Mouse (Mus musculus) cerebellum, adult 18-20 months (tissue): ENCODE results near the gene Nup62.
A peak's percentile ranks its signal among the peaks of the same experiment; 100 is the strongest.
"Not testable (repeated sequence)": the region's sequence is repeated elsewhere in the genome, so short reads cannot be mapped to it uniquely, and the experiment has no call there.

Source experiments
- DNase-seq, 2 experiments: peaks; one replicate each; pipeline ENCODE4 v3.0.0; 2021

Gene Nup62

GRCm38 (mm10) chr7:44866276-44867009, 50.6 kb downstream of the Nup62 start:
- peak in 1 of 2 experiments; percentile 53 for DNase-seq

GRCm38 (mm10) chr7:44867010-44867702, 51.3 kb downstream of the Nup62 start:
- DNase-seq = no peak

- no peak for DNase-seq
Measured at GRCm38 (mm10) chr7:44867802-44868201, 51.9 kb downstream of the Nup62 start.

- DNase-seq = peak in 1 of 2 experiments; percentile 32
Measured at GRCm38 (mm10) chr7:44868465-44868864, 52.6 kb downstream of the Nup62 start.

GRCm38 (mm10) chr7:44868919-44869696, 53.2 kb downstream of the Nup62 start:
- peak; percentile 63 to 73 for DNase-seq

GRCm38 (mm10) chr7:44869697-44870528, 54.0 kb downstream of the Nup62 start, which contains the start of gene Ptov1:
Gene Ptov1, minus strand, starts transcription at chr7:44869788.
- DNase-seq = peak; percentile 90 to 97

GRCm38 (mm10) chr7:44870614-44871013, 54.7 kb downstream of the Nup62 start:
- DNase-seq = no peak

GRCm38 (mm10) chr7:44871181-44871580, 55.3 kb downstream of the Nup62 start:
- no peak for DNase-seq

GRCm38 (mm10) chr7:44871774-44872173, 55.9 kb downstream of the Nup62 start:
- DNase-seq = not testable (repeated sequence)

- DNase-seq = no peak
Measured at GRCm38 (mm10) chr7:44877833-44878232, 61.9 kb downstream of the Nup62 start.
